Mouse (Mus musculus): Measurements from ENCODE around the gene Dnaaf1. TPM values are rescaled to one million over a fixed set of nuclear protein-coding genes. Genes with fewer than 3 reads are reported as not detected.
A peak's percentile ranks its signal among the peaks of the same experiment; 100 is the strongest.

Gene Dnaaf1
- total RNA-seq (2017), result not detected in 2 replicates

DNA sequence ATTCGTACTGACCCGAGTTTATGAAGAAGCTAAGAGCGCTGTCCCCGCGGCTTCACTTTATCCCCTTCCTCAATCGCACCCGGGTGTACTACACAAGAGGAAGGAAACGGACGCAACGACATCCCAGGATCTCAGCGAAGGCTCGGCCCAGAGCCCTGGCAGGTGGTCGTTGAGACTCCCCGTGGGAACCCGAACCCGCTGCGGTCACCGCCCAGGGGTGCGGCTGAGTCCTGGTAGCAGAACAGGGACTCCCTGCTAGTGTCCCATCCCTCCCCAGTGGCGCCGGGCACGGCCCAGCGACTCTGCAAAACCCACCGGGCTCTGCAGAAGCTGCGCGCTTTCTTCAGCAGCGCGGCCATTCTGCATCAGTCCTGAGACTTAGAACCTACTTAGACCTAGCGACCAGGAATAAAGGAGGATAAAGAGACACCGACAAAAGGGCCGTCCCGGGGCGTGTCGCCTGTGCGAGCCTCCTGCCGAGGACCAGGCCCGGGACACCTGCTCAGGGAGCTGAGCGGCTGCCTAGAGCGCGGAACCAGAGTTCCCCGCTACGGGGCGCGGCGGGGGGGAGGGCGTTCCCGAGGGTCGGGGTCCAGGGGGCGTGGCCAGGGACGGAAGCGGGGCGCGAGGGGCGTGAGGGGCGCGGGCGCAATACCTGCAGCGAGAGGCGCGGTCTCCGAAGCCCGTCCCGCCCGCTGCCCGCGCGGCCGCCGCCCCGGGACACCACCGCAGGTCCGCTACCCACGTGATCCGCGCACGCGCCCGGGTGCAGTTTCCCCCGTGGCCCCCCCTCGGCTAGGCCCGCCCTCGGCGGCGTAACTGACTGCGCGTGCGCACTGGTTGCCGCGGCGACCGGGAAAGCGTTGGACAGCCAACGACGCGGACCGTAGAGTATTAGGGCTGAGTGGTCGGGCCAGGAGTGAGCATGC lies at the start of gene Dnaaf1, which contains the start of gene Hsdl1:
TSS of gene Dnaaf1 (plus strand) at position 799 of the 929 bp plus-strand sequence.
TSS of gene Hsdl1 (minus strand) at position 747 of the 929 bp plus-strand sequence.
- peak; percentile 57 for ATAC-seq (replicated peaks; ENCODE audit: low read depth, poor library complexity, severe bottlenecking)

DNA sequence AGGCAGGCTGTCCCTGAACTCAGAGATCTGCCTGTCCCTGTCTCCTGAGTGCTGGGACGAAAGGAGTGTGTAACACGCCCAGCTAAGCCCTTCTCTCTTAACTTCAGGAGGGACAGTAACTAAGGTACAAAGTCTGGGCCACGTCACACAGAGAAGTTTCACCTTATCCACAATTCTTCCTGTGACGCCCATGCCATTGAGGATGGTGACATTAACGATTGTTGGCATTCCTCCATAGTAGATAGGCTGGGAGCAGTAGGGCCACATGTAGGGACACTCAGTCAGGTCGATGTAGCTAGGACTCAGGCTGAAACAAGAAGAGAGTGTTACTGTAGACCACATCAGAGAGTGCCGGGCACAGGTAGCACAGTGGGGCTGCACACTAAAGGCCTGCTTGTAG lies 46.3 kb upstream of the Dnaaf1 start:
- ATAC-seq (replicated peaks; ENCODE audit: low read depth, poor library complexity, severe bottlenecking), result no peak

DNA sequence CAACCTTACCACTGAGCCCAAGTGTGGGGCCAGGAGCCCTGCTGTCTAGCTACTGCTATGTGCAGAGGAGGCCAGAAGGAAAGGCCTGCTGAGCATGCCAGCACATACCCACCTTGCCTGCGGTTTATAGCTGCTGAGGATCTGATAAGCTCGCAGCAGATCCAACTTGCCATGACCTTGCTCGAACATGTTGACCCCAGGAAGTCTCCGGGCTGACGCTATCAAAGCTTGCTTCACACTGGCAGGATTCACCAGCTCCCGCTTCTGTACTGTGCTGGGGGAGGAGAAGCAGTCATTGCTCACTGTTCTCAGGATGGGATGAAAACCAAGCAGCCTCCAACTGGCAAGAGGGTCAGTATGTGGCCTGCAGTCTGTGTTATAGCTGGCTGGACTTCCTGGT lies 44.1 kb upstream of the Dnaaf1 start:
- ATAC-seq (replicated peaks; ENCODE audit: low read depth, poor library complexity, severe bottlenecking), result no peak

DNA sequence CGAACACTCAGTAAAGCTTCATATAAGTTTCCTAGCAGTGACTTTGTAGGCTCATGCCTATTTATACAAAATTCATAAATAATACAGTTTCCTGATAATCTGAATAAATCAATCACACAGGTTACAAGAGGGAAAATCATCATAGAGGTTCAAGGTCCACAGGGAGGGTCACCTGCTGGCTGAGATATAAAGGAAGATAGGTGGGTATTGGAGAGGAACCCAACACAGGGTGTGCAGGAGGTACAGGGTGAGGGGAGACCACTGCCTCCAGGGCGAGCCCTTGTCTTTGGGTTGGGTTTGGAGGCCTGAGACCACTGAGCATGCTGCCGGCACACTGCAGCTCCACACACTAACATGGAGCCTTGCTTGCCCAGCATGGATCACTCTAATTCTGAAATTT lies 43.6 kb upstream of the Dnaaf1 start:
- ATAC-seq (replicated peaks; ENCODE audit: low read depth, poor library complexity, severe bottlenecking), result no peak

DNA sequence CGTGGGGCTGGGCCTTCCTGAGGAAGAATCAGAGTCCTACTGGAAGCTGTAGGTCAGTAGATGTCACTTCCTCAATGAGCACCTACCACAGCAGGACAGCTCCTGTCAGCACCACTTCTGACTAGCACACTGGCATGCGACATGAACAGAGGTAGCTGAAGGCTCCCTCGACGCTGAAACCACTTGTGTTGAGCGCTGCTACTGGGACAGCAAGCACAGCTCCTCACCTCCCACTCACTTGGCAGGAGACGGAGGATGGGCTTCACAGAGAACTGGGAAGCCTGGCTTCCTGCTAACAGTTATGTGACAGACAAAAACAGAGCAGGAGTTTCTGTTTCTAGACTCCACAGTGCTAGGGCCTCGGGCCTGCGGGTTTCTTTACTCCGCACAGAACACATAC lies 43.1 kb upstream of the Dnaaf1 start:
- ATAC-seq (replicated peaks; ENCODE audit: low read depth, poor library complexity, severe bottlenecking), result no peak

DNA sequence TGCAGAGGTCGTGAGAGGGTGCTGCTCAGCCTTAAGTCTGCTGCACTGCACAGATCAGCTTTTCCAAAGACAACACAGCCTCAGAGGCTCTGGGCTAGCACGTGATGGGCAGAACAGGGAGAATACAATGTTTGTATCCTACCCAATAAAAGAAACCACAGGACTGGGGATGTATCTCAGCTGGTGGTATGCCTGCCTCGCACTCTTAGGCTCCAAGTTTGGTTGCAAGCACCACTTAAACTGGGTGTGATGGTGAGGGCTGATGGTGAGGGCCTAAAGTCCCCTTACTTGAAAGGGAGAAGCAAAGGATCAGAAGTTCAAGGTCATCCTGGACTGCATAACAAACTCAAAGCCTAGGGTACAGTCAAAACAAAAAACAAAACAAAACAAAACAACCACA lies 30.4 kb upstream of the Dnaaf1 start:
- ATAC-seq (replicated peaks; ENCODE audit: low read depth, poor library complexity, severe bottlenecking), result no peak

DNA sequence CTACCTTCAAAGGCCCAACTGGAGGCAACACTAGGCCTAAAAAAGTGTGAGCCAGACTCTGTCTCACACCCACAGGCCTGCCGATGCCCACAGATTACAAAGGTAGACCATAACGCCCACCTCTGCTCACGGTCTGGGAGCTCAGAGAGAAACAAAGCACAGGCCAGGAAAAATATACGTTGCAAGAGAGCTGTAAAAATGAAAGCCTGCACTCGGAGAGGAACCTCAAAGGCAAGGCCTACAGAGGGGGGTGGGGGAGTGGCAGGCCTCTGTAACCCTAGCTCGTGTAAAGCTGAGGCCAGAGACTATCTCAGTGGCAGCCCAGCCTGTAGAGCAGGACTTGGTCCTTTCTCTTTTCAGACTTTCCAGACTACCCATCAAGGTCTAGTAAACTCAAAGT lies 29.9 kb upstream of the Dnaaf1 start:
- ATAC-seq (replicated peaks; ENCODE audit: low read depth, poor library complexity, severe bottlenecking), result no peak

DNA sequence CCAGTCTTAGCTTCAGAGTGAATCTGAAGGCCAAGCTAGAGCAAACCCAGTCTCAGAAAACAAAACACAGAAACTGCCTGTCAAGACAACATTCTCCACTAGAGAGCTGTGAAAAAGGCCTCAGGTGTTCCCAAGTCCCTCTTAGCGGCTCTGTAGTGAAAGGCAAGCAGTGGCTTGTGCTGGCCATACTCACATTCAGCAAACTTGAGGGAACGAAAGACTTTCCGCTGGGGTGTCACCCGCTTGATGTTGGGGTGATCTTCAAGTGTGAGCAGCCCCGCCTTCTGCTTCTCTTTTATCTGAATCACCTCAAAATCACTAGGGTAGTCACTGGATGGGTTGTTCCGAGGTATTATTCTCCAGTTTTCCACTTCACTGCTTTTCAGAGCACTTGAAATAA lies 29.2 kb upstream of the Dnaaf1 start:
- no peak for ATAC-seq (replicated peaks; ENCODE audit: low read depth, poor library complexity, severe bottlenecking)

DNA sequence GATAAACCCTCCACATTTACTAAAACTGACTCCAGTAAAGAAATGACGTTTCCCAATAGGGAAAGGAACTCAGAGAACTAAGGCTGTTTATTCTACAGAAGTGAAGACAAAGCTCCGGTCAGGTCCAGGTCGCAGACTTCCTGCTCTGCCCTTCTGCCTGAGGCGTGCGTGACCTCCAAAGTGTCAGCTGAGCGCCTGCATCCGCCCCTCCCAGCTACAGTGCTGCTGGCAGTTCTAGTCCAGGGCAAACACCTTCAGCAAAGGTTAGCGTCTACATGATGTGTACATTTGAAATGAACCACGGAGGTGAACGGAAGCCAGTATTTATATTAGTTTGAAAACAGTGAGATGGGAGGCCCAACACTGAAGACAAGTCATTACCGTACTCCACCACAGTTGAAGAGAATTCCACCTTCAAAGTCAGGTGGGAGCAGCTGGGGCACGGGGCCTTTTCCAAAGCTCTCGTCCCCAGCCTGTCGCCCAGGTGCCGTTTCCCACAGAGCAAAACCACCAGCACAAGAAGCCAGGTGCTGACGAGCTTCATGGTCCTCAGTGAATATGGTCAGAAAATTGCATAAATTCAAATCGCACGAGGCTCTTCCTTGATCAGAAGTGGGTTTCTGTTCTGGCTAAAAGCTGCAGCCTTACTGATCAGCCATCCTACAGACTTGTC lies 27.9 kb upstream of the Dnaaf1 start:
- no peak for ATAC-seq (replicated peaks; ENCODE audit: low read depth, poor library complexity, severe bottlenecking)

DNA sequence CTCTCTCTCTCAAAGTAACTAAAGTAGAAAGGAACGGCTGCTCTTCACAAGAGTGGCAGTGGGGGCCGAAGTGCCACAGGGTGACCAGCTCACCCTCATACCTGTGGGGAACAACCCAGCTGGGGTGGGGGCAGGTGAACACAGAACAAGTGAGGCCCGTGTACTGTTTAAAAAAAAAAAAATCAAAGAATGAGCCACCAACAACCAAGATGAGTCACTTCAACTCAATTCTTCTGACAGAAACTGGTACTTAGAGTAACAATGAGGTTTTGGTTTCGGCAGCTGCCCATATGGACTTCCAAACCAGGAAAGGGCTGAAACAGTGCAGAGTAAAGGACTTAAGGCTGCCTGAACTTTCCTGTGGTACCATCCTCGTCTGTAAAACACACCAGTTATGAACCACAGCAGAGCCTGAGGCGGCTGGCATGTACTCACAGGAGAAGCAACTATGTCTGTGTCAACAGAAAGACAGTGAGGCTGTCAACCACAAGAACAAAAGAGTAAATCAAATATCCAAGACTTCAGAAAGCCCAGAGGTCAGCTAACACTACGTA lies 26.4 kb upstream of the Dnaaf1 start:
- ATAC-seq (replicated peaks; ENCODE audit: low read depth, poor library complexity, severe bottlenecking), result no peak

DNA sequence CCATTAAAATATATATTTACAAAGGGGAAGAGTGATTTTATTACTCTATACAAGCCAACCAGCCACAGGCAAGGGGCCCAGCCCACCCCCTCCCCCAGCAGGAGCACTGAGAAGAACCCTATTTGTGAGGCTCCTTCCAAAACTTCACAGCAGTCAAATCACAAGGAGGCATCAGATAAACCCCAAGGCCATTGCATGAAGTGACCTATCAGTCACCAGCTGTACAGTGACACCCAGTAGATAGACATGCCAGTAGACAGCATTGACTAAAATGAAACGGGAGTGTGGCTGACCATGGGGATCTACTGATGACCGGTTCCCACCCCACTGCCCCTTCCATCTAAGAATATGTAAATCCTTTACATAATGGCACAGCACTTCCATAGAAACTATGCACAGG lies 22.1 kb upstream of the Dnaaf1 start:
- no peak for ATAC-seq (replicated peaks; ENCODE audit: low read depth, poor library complexity, severe bottlenecking)

DNA sequence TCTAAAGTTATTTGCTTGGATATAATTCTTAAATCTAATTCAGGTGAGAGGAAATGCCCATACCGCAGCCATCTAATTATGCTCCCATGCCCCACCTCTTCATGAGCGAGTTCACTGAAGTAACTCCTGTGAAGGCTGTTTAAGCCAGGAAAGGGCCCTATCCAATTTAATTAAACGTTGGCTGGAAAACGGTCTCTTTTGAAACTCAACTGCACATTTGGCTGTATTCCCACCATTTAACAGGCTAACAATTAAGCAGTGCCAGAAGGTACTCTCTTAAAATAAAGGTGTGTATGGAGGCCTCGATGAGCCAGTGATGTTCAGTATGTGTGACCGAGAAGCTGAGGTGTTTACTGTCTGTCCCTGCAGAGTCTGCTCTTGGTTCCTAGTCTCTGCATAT lies 19.2 kb upstream of the Dnaaf1 start:
- ATAC-seq (replicated peaks; ENCODE audit: low read depth, poor library complexity, severe bottlenecking), result no peak

DNA sequence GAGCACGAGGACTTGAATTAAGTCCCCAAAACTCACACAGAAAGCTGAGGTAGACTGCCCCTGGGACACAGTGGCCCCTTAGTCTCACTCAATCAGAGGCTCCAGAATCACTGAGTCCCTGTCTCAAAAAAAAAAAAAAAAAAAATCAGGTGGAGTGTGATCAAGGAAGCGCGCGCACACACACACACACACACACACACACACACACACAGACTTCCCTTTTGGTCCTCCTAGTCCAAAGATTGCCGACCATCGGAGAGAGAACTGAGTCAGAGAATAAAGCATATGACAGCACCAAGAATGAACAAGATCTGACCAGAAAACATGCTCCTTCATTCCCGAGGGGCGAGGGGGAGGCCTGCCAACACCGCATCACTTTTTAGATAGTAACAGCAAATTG lies 17.9 kb upstream of the Dnaaf1 start:
- ATAC-seq (replicated peaks; ENCODE audit: low read depth, poor library complexity, severe bottlenecking), result no peak

DNA sequence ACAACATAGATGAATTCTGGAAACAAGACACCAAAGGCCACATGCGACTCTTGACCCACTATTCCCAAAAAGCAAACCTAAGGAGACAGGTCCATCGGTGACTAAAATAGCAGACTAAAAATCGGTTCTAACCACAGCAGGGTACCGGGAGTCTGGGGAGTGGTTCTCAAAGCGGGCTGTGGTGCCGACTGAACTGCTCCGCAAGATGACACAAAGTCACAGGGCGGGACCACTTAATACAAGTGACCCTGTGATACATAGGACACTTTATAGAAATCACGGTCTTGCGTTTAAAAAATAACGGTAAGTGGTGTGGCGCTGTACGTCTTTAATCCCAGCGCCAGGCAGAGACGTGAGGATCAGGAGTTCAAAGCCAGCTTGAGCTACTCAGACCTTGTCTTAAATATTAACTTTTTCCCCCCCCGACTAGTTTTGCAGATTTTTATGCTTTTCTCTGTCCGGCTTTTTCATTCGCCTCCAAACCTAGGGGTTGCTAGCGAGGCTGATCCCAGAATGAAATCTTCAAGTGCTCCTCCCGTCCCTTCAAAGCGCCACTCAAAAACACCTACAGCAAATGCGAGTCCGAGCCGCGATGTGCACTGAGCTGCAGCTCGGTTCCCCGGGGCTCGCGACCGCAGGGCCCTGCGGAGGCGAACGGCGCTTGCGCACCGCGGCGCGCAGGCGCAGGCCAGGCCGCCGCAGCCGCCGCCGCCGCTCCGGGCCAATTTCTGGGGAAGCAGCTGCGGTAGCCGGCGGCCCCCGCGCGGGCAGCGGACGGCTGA lies 17.0 kb upstream of the Dnaaf1 start:
- ATAC-seq (replicated peaks; ENCODE audit: low read depth, poor library complexity, severe bottlenecking), result peak; percentile 56

DNA sequence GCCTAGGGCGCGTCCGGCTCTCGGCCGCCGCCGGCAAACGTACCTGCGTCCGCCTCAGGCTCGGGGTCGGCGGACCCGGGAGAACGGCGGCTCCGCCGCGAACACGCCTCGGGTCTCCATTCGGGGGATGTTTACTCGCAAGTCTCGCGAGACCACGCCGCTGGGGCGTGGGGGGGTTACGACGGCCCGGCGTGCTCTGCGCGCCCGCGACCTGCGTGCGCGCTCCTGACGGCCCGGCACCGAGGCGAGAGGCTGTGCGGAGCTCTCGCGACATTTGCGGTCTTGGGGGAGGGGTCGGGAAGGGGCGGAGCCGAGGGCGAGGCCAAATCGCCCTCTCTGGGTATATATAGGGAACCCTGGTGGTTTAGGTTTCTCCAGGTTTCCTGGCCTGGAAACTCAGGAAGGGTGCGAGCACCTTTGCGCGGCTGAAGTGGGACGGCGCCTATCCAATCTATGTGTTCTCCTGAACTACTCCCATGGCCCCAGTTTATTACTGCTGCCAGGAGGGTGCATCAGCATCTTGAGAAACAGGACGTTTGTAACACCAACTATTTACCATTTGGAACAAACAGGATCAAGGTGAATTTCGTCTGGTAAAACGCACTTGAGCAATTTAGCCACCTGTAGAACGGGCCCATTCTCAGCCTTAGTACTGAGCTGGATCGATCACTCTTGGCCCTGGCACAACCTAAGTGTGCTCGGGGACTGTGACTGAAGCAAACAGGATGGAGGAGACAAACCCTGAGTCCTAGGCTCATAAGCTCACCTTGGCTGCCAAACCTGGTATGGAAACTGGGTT lies 16.2 kb upstream of the Dnaaf1 start, which contains the start of gene Mbtps1:
TSS of gene Mbtps1 (minus strand) at position 133 of the 799 bp plus-strand sequence.
- peak; percentile 95 for ATAC-seq (replicated peaks; ENCODE audit: low read depth, poor library complexity, severe bottlenecking)

DNA sequence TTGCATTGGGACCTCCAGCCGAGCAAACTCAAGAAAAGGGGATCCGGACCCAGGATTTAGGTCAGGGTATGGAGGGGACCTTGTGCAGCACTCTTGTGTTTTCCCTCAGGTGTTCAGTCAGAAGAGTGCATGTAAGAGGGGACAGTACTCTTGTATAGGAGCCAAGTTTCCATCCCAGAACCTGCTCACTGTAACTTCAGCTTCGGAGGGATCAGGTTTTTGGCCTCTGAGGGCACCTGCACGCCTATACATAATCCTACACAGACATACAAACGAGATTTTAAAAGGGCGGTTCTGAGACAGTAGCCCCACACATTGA lies 15.7 kb upstream of the Dnaaf1 start:
- ATAC-seq (replicated peaks; ENCODE audit: low read depth, poor library complexity, severe bottlenecking), result no peak

DNA sequence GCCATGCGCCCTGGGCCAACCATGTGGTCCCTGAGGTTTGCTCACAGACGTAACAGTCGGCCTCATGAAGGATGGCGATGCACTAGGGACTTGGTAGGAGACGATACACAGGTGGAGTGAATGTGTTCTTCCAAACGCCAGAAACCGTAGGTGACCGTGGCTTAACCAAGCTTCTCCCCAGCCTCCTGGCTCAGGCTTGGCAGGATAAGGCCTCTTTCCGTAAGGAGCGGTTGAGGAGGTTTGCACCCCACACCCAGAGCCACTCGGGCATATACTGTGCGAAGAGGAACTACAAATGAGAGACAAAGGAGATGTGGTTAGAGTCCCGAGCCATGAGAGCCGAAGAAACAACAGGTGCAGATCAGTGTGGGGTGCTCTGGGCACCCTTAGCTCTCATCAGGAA lies 11.2 kb upstream of the Dnaaf1 start:
- ATAC-seq (replicated peaks; ENCODE audit: low read depth, poor library complexity, severe bottlenecking), result no peak

DNA sequence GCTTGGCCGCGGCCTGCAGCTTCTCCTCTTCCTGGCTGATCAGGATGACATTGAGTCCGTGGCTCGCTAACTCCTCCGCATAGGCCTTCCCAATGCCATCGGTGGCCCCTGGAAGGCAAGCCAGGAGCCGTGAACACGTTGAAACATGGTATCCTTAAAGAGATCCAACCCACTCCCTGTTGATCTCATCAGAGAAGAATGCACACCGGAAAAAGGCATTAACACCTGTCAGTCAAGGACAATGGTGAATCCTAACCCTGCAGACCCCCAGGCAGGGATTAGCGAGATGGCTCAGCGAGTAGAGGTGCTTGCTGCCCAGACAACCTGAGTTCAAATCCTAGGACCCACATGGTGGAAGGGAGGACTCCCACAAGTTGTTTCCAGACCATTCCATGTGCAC lies 8.7 kb upstream of the Dnaaf1 start:
- no peak for ATAC-seq (replicated peaks; ENCODE audit: low read depth, poor library complexity, severe bottlenecking)

DNA sequence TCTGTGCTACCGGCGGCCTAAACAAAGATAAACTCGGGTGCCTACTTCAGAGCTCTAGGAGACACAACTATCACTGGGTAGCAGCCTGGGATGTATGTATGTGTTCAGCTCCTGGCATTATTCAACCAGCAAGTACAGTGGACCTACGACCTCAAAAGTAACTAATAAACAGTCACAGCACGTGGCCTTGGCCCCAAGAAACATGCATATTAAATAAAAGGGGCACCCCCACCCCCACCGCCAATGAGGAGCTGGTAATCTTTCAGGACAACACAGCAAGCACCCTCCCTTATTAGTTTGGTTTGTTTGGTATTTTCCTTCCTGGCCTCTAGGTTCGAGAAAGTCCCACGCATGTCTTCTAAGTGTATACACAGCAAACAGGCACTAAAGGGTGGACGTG lies 6.8 kb upstream of the Dnaaf1 start:
- ATAC-seq (replicated peaks; ENCODE audit: low read depth, poor library complexity, severe bottlenecking), result no peak

DNA sequence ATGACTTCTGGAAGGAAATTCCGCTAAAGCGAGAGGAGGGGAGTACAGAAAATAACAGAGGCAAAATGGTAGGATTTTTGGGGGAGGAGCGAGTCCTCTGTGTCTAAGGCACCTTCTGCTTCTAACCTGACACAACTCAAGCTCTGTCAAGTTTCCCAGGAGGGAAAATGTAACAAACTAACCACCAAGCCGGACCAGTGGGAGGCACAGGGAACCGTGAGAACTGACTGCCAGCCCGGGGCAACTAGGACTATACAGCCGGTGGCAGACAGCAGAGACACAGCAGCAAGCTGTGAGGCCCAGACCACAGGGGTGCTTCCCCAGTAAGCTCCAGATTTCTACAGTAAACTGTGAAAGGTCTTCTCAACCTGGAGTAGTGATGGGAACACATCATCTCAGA lies 6.1 kb upstream of the Dnaaf1 start:
- no peak for ATAC-seq (replicated peaks; ENCODE audit: low read depth, poor library complexity, severe bottlenecking)
